Mouse (Mus musculus) cortical plate, adult 2 months (tissue): ENCODE measurements at regions not wholly inside any gene's neighbourhood (a gene's known extent, or its start where the extent isn't known, plus 50 kb on each side); places are given as distances from the start of the nearest gene placed in this dataset.
"Not testable (repeated sequence)": the region's sequence is repeated elsewhere in the genome, so short reads cannot be mapped to it uniquely, and the experiment has no call there.

Experiments
- CTCF ChIP-seq: fragments of 200-500 bp; IDR thresholded peaks from 2 replicates; pipeline ENCODE4 v1.5.1; 2011; ENCODE audit warnings: mild to moderate bottlenecking, control low read depth, low read length; ENCODE audit not compliant: insufficient read depth; ENCODE audit errors: extremely low read depth
- POLR2A ChIP-seq: fragments of 200-500 bp; IDR thresholded peaks from 2 replicates; pipeline ENCODE4 v1.6.1; 2011; ENCODE audit warnings: mild to moderate bottlenecking, low read length, control low read depth; ENCODE audit not compliant: insufficient read depth; ENCODE audit errors: extremely low read depth

DNA sequence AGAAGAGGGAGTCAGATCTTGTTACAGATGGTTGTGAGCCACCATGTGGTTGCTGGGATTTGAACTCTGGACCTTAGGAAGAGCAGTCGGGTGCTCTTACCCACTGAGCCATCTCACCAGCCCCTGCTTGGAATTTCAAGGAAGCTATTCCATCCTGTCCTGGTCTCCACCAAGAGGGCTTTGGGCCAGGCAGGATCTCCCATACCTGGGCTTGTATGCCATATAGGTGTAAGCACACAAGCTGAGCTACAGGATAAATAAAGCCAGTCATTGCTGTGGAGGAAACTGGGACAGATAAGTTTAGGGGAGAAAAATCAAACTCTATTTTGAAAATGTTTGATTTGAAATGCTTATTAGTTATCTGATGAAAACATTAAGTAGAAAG lies 81.3 kb upstream of the Tcf12 start:
- TF ChIP-seq CTCF, POLR2A: not testable (repeated sequence)
